Mouse (Mus musculus) CH12.LX (cell line): ENCODE results near the gene Camp. TPM values are rescaled to one million over a fixed set of nuclear protein-coding genes. Genes with fewer than 3 reads are reported as not detected.

Experiments
- DNase-seq: peaks from one replicate; pipeline ENCODE4 v3.0.0-alpha.2; 2013; ENCODE audit errors: extremely low read depth
- H3K27ac ChIP-seq: 2 replicates; pipeline ENCODE4 v1.5.1; 2012; ENCODE audit warnings: low read depth, mild to moderate bottlenecking, control low read depth, moderate library complexity; ENCODE audit not compliant: insufficient read depth
- H3K27me3 ChIP-seq: replicated peaks from 2 replicates; pipeline ENCODE3; 2012; ENCODE audit warnings: inconsistent platforms
- H3K36me3 ChIP-seq, 2 experiments: replicated peaks in 1 of 2; 2 replicates each; pipeline versions ENCODE3 to v1.6.1; 2012; ENCODE audit warnings: inconsistent platforms in 1 of 2, low read length in 1 of 2, mild to moderate bottlenecking in 1 of 2, mixed read lengths in 1 of 2, moderate library complexity in 1 of 2; ENCODE audit not compliant: control insufficient read depth in 1 of 2, insufficient read depth in 1 of 2
- H3K4me1 ChIP-seq, 2 experiments: 2 replicates each; pipeline ENCODE4 v1.6.1; 2012; ENCODE audit warnings: inconsistent platforms in 1 of 2, moderate library complexity in 1 of 2; ENCODE audit not compliant: insufficient read depth in 2 of 2, control insufficient read depth in 1 of 2
- H3K4me2 ChIP-seq: 2 replicates; pipeline ENCODE4 v1.6.1; 2012; ENCODE audit warnings: low read depth, mild to moderate bottlenecking, control low read depth; ENCODE audit not compliant: poor library complexity, insufficient read depth, severe bottlenecking
- H3K4me3 ChIP-seq, 3 experiments: fragments of 150-350 bp in 1 of 3; sonication (generic) in 1 of 3; replicated peaks in 1 of 3; 2 replicates each; pipeline versions ENCODE3 to v1.5.1; 2011 to 2012; ENCODE audit warnings: low read depth in 2 of 3, low read length in 2 of 3, mild to moderate bottlenecking in 2 of 3, moderate library complexity in 2 of 3, control low read depth in 1 of 3, improper control_type of control experiment in 1 of 3, inconsistent platforms in 1 of 3, mixed read lengths in 1 of 3; ENCODE audit not compliant: poor library complexity in 1 of 3
- H3K79me2 ChIP-seq: replicated peaks from 2 replicates; pipeline ENCODE4 v1.6.1; 2012; ENCODE audit warnings: mild to moderate bottlenecking, moderate library complexity; ENCODE audit not compliant: control insufficient read depth, poor library complexity, insufficient read depth, severe bottlenecking; ENCODE audit errors: extremely low read depth
- H3K9ac ChIP-seq: 2 replicates; pipeline ENCODE4 v1.6.1; 2012; ENCODE audit warnings: low read depth, mild to moderate bottlenecking, control low read depth, moderate library complexity; ENCODE audit not compliant: insufficient read depth
- H3K9me3 ChIP-seq: replicated peaks from 2 replicates; pipeline ENCODE3; 2012; ENCODE audit warnings: low read length, inconsistent platforms, mixed read lengths
- BHLHE40 ChIP-seq: IDR thresholded peaks from 2 replicates; pipeline ENCODE4 v1.6.1; 2011; ENCODE audit warnings: mild to moderate bottlenecking, low read depth, low read length, improper control_type of control experiment
- CTCF ChIP-seq, 2 experiments: IDR thresholded peaks in 1 of 2; conservative IDR thresholded peaks in 1 of 2; 2 replicates each; pipeline ENCODE4 v1.5.1; 2011 to 2012; ENCODE audit warnings: low read depth in 2 of 2, low read length in 2 of 2, improper control_type of control experiment in 1 of 2, inconsistent platforms in 1 of 2, mild to moderate bottlenecking in 1 of 2, moderate library complexity in 1 of 2
- GABPA ChIP-seq: IDR thresholded peaks from 2 replicates; pipeline ENCODE4 v1.6.1; 2012; ENCODE audit warnings: low read depth, low read length, improper control_type of control experiment, inconsistent platforms; ENCODE audit not compliant: insufficient replicate concordance
- HCFC1 ChIP-seq: IDR thresholded peaks from 2 replicates; pipeline ENCODE4 v1.6.1; 2012; ENCODE audit warnings: low read depth, mild to moderate bottlenecking, inconsistent platforms, low read length, improper control_type of control experiment
- JUND ChIP-seq: conservative IDR thresholded peaks from 2 replicates; pipeline ENCODE4 v1.6.1; 2011; ENCODE audit warnings: low read depth, low read length, improper control_type of control experiment
- KAT2A ChIP-seq: IDR thresholded peaks from 2 replicates; pipeline ENCODE4 v1.6.1; 2012; ENCODE audit warnings: low read length, improper control_type of control experiment, inconsistent platforms; ENCODE audit not compliant: insufficient replicate concordance
- MAFK ChIP-seq: IDR thresholded peaks from 2 replicates; pipeline ENCODE4 v1.6.1; 2011; ENCODE audit warnings: low read length, improper control_type of control experiment; ENCODE audit not compliant: insufficient replicate concordance
- MAX ChIP-seq: IDR thresholded peaks from 2 replicates; pipeline ENCODE4 v1.6.1; 2011; ENCODE audit warnings: low read length, improper control_type of control experiment
- MAZ ChIP-seq: IDR thresholded peaks from 2 replicates; pipeline ENCODE4 v1.6.1; 2012; ENCODE audit warnings: low read depth, mild to moderate bottlenecking, inconsistent platforms, low read length, improper control_type of control experiment, moderate library complexity
- MXI1 ChIP-seq: IDR thresholded peaks from 2 replicates; pipeline ENCODE4 v1.6.1; 2011; ENCODE audit warnings: mild to moderate bottlenecking, low read depth, low read length, improper control_type of control experiment
- MYC ChIP-seq: IDR thresholded peaks from 2 replicates; pipeline ENCODE4 v1.6.1; 2011; ENCODE audit warnings: low read depth, mild to moderate bottlenecking, improper control_type of control experiment, low read length
- PAX5 ChIP-seq: IDR thresholded peaks from 2 replicates; pipeline ENCODE4 v1.6.1; 2012; ENCODE audit warnings: low read length, inconsistent platforms, mixed read lengths
- POLR2A ChIP-seq: IDR thresholded peaks from 2 replicates; pipeline ENCODE4 v1.6.1; 2011; ENCODE audit warnings: low read depth, mild to moderate bottlenecking, improper control_type of control experiment, low read length
- POLR2AphosphoS2 ChIP-seq: IDR thresholded peaks from 2 replicates; pipeline ENCODE4 v1.6.1; 2011; ENCODE audit warnings: low read depth, low read length, improper control_type of control experiment
- RAD21 ChIP-seq: IDR thresholded peaks from 2 replicates; pipeline ENCODE4 v1.6.1; 2011; ENCODE audit warnings: low read depth, mild to moderate bottlenecking, low read length, improper control_type of control experiment, moderate library complexity
- RCOR1 ChIP-seq: conservative IDR thresholded peaks from 2 replicates; pipeline ENCODE4 v1.6.1; 2012; ENCODE audit warnings: low read depth, mild to moderate bottlenecking, inconsistent platforms, low read length, improper control_type of control experiment
- SIN3A ChIP-seq: IDR thresholded peaks from 2 replicates; pipeline ENCODE4 v1.6.1; 2012; ENCODE audit warnings: low read length, improper control_type of control experiment, inconsistent platforms
- SMC3 ChIP-seq: IDR thresholded peaks from 2 replicates; pipeline ENCODE4 v1.6.1; 2011; ENCODE audit warnings: low read depth, low read length, improper control_type of control experiment
- TBP ChIP-seq: conservative IDR thresholded peaks from 2 replicates; pipeline ENCODE4 v1.6.1; 2011; ENCODE audit warnings: low read depth, low read length, improper control_type of control experiment
- TCF12 ChIP-seq: IDR thresholded peaks from 2 replicates; pipeline ENCODE4 v1.6.1; 2014; ENCODE audit warnings: low read depth, mild to moderate bottlenecking, inconsistent platforms, low read length, improper control_type of control experiment
- UBTF ChIP-seq: IDR thresholded peaks from 2 replicates; pipeline ENCODE4 v1.6.1; 2012; ENCODE audit warnings: low read depth, mild to moderate bottlenecking, inconsistent platforms, low read length, improper control_type of control experiment, moderate library complexity
- USF1 ChIP-seq: IDR thresholded peaks from 2 replicates; pipeline ENCODE4 v1.6.1; 2014; ENCODE audit warnings: low read depth, mild to moderate bottlenecking, inconsistent platforms, low read length, improper control_type of control experiment
- USF2 ChIP-seq: conservative IDR thresholded peaks from 2 replicates; pipeline ENCODE4 v1.6.1; 2011; ENCODE audit warnings: low read depth, low read length, improper control_type of control experiment
- ZC3H11A ChIP-seq: IDR thresholded peaks from 2 replicates; pipeline ENCODE4 v1.6.1; 2012; ENCODE audit warnings: low read depth, mild to moderate bottlenecking, inconsistent platforms, low read length, improper control_type of control experiment
- ZNF384 ChIP-seq: IDR thresholded peaks from 2 replicates; pipeline ENCODE4 v1.6.1; 2012; ENCODE audit warnings: low read depth, low read length, improper control_type of control experiment, inconsistent platforms
- dilution Hi-C: fragments of 300-500 bp; cut with MboI; formaldehyde crosslinking; loops from 2 replicates; pipeline ENCODE4 v1.14.3; 2020; ENCODE audit warnings: low sequenced_read_pairs; ENCODE audit not compliant: extremely low pct_unique_long_range_greater_than_20kb, extremely low pct_ligation_motif_present
- in situ Hi-C: fragments of 300-500 bp; cut with MboI; formaldehyde crosslinking; loops from 3 replicates; pipeline ENCODE4 v1.14.3; 2019; ENCODE audit warnings: low sequenced_read_pairs, low pct_ligation_motif_present, low pct_unique_long_range_greater_than_20kb, mixed read lengths
- polyA plus RNA-seq: library from polyadenylated mRNA; unstranded; fragments of >175 nt; gene quantifications from 2 replicates; pipeline ENCODE4 v1.2.1, GENCODE M21; 2012; ENCODE audit warnings: low read depth; ENCODE audit not compliant: insufficient read length
- total RNA-seq, 2 experiments: library from RNA; depleted of rRNA; stranded (reverse); fragments of 300-350 nt in 1 of 2; fragments of >200 nt in 1 of 2; gene quantifications; 2 replicates each; pipeline ENCODE4 v1.2.3; 2012 to 2014

The Camp gene
- total and polyA plus RNA-seq, 3 experiments = not detected

DNA sequence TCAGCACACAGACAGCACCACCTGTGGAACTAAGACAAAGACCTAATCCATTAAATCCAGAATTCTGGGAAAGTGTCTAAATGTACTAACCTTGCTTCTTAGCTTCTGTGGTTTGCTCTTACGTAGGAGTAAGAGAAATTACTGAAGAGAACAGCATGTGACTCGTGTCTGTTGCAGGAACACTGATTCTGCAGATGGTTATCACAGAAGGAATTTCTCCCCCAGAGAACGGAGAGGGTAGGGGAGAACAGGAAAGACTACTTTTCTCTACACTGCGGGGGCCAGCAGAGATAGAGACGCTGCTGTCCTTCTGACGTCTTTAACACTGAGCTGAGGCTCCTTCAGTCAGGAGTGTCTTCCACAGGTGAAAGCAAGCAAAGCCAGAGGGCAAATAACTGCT is 33.1 kb downstream of the Camp start:
- H3K4me2 ChIP-seq = no peak overlapping the region
- H3K27ac ChIP-seq = no peak overlapping the region
- no peak overlapping the region for H3K4me3 ChIP-seq
- H3K36me3 ChIP-seq = no peaks in the 10 kb centered on the region
- no peak overlapping the region for H3K9ac ChIP-seq
- TF ChIP-seq SMC3 (no peak), MAFK (no peak), BHLHE40 (no peak), TCF12 (no peak), MAX (no peak), CTCF (conservative IDR thresholded peaks at IDR 0.05 in 1 of 2, IDR thresholded peaks at IDR 0.05 in 1 of 2; ENCODE audit: low read depth in 2 of 2, low read length in 2 of 2) (no peak), JUND (no peak), ZC3H11A (no peak), USF2 (no peak), USF1 (no peak), POLR2AphosphoS2 (no peak), UBTF (no peak), MXI1 (no peak), TBP (no peak), MYC (no peak), SIN3A (no peak)
- DNase-seq = no peak
- dilution Hi-C loops = no loop called here
- H3K4me1 ChIP-seq = no peaks in the 10 kb centered on the region
- in situ Hi-C loops = no loop called here
- no peaks in the 10 kb centered on the region for H3K9me3 ChIP-seq
- H3K79me2 ChIP-seq = no peaks in the 10 kb centered on the region
- peaks cover 76% of the 10 kb centered on the region for H3K27me3 ChIP-seq

DNA sequence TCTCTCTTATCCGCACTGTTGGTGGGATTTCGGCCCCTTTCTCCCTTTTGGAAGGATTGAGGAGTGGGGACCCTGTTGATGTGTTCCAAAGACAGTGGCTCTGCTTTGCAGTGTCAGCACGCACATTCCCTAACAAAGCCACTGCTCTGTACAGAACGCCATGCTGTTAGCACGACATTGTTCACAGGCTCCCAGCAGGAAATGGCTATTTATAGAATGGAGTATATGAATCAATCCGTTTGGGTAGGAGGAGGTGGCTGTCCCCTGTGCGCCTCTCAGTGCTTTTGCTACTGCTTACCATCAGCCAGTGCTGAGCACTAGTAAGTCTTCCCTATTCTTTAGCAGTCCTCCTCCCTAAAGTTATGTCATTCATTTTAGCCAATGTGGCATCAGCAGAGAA is 36.0 kb downstream of the Camp start:
- H3K27me3 ChIP-seq = peaks cover 61% of the 10 kb centered on the region
- no peaks in the 10 kb centered on the region for H3K9me3 ChIP-seq
- no peak overlapping the region for H3K27ac ChIP-seq
- no peak overlapping the region for H3K9ac ChIP-seq
- in situ Hi-C loops = no loop called here
- no peaks in the 10 kb centered on the region for H3K4me1 ChIP-seq
- TF ChIP-seq PAX5 (no peak), MYC (no peak), KAT2A (no peak), POLR2AphosphoS2 (no peak), BHLHE40 (no peak), TBP (no peak), RAD21 (no peak), USF1 (no peak), TCF12 (no peak), ZNF384 (no peak), UBTF (no peak), MXI1 (no peak), GABPA (no peak), RCOR1 (no peak), ZC3H11A (no peak), HCFC1 (no peak), SMC3 (no peak), POLR2A (no peak), USF2 (no peak), MAZ (no peak)
- no peaks in the 10 kb centered on the region for H3K36me3 ChIP-seq
- no peak overlapping the region for H3K4me2 ChIP-seq
- dilution Hi-C loops = no loop called here
- no peak for DNase-seq
- H3K4me3 ChIP-seq = no peak overlapping the region
- H3K79me2 ChIP-seq = no peaks in the 10 kb centered on the region
